Comparison of ENCODE assay signal across 18 mouse cellular contexts in genomic region chr7:104400698-104401097, GRCm38 (mm10). TPM values are rescaled to one million over a fixed set of nuclear protein-coding genes. Genes with fewer than 3 reads are reported as not detected.
DNase-seq lines count a peak whose midpoint lies in the region; TF ChIP-seq lines count a peak whose summit lies in the region.
"Had no signal": no experiment of that assay in that cellular context is flagged by ENCODE, and none has a peak within 500 bp of the region (broad histone marks: within the 10 kb centered on the region; RNA-seq: fewer than 3 reads in every experiment).

Gene Trim30c (minus strand): TSS chr7:104400837.

- dilution Hi-C loops in CH12.LX (cut with MboI; ENCODE audit: extremely low pct_ligation_motif_present, extremely low pct_unique_long_range_greater_than_20kb, low sequenced_read_pairs): no loop called here

- H3K36me3 ChIP-seq in spleen, adult 2 months (ENCODE audit: control insufficient read depth, insufficient read depth, low read length): no peaks in the 10 kb centered on the region
- no peaks in the 10 kb centered on the region for H3K36me3 ChIP-seq in CH12.LX (replicated peaks in 1 of 2; ENCODE audit: control insufficient read depth in 1 of 2, insufficient read depth in 1 of 2, low read length in 1 of 2)
- H3K36me3 ChIP-seq in splenic B cell, adult 2 months (ENCODE audit: control insufficient read depth, insufficient read depth, low read length, poor library complexity, severe bottlenecking): no peaks in the 10 kb centered on the region
- H3K36me3 ChIP-seq: embryonic facial prominence, embryonic 13.5 days; forebrain, embryonic 10.5 days had no signal

- no peak within 1 kb of the TSS for H3K9ac ChIP-seq in CH12.LX (ENCODE audit: insufficient read depth, low read depth)
- H3K9ac ChIP-seq: embryonic facial prominence, embryonic 13.5 days had no signal

- peak within 1 kb of the TSS; percentile 57; the same call in 1 of the 2 replicates for H3K27ac ChIP-seq in spleen, adult 2 months (ENCODE audit: insufficient read depth, low read length)
- H3K27ac ChIP-seq in CH12.LX (ENCODE audit: insufficient read depth, low read depth): no peak within 1 kb of the TSS
- H3K27ac ChIP-seq: embryonic facial prominence, embryonic 13.5 days; forebrain, embryonic 10.5 days; hindbrain, postnatal 0 days; kidney, postnatal 0 days had no signal

- no peaks in the 10 kb centered on the region for H3K27me3 ChIP-seq in spleen, adult 2 months (ENCODE audit: control insufficient read depth, insufficient read depth, low read length)
- no peaks in the 10 kb centered on the region for H3K27me3 ChIP-seq in CH12.LX (replicated peaks)
- H3K27me3 ChIP-seq in splenic B cell, adult 2 months (ENCODE audit: control insufficient read depth, insufficient read depth, low read length, poor library complexity, severe bottlenecking): no peaks in the 10 kb centered on the region
- H3K27me3 ChIP-seq: embryonic facial prominence, embryonic 13.5 days had no signal

- H3K4me1 ChIP-seq in spleen, adult 2 months (ENCODE audit: control insufficient read depth, insufficient read depth, insufficient read length): peaks cover 11% of the 10 kb centered on the region; the same call in 1 of the 2 replicates
- H3K4me1 ChIP-seq in CH12.LX (ENCODE audit: control insufficient read depth in 1 of 2, insufficient read depth in 2 of 2): peaks cover 0 to 22% of the 10 kb centered on the region in 2 experiments; a peak in 2 of 4 replicates
- H3K4me1 ChIP-seq: embryonic facial prominence, embryonic 13.5 days; forebrain, embryonic 10.5 days had no signal

- TF ChIP-seq EP300 in CH12.LX (IDR thresholded peaks at IDR 0.05; ENCODE audit: low read length): no peak

- no peak within 1 kb of the TSS for H3K4me2 ChIP-seq in CH12.LX (ENCODE audit: insufficient read depth, low read depth, poor library complexity, severe bottlenecking)
- H3K4me2 ChIP-seq: embryonic facial prominence, embryonic 13.5 days had no signal

- H3K9me3 ChIP-seq in CH12.LX (replicated peaks; ENCODE audit: low read length): no peaks in the 10 kb centered on the region
- H3K9me3 ChIP-seq: embryonic facial prominence, embryonic 13.5 days; forebrain, embryonic 10.5 days had no signal

- DNase-seq in spleen, adult 2 months (ENCODE audit: low read depth in 1 of 2, low spot score in 2 of 2): no peak
- DNase-seq in spleen, adult 12 weeks (ENCODE audit: low spot score): no peak
- no peak for DNase-seq in CH12.LX (ENCODE audit: extremely low read depth)
- DNase-seq in induced T-regulatory cell, adult 2 months (ENCODE audit: low read depth): peak; percentile 19
- DNase-seq in splenic B cell, adult 2 months (ENCODE audit: low read depth, low spot score): peak; percentile 40
- DNase-seq in thymus, postnatal 0 days (ENCODE audit: low spot score): no peak
- no peak for DNase-seq in cerebellum, postnatal 25 days
- DNase-seq: cerebellum, postnatal 36 days; left cerebral cortex, postnatal 4 days; right cerebral cortex, postnatal 14 days; thymus, postnatal 25 days had no signal

- WGBS in spleen, adult 2 months: 5% methylated on average over 1 of the region's 1 CpGs

- TF ChIP-seq CTCF in spleen, adult 2 months (IDR thresholded peaks at IDR 0.05; ENCODE audit: extremely low read depth, insufficient read depth, insufficient read length, insufficient replicate concordance): no peak
- no peak for TF ChIP-seq CTCF in CH12.LX (conservative IDR thresholded peaks at IDR 0.05 in 1 of 2, IDR thresholded peaks at IDR 0.05 in 1 of 2; ENCODE audit: low read depth in 2 of 2, low read length in 2 of 2)

- no peak for TF ChIP-seq RAD21 in CH12.LX (IDR thresholded peaks at IDR 0.05; ENCODE audit: low read depth, low read length)

- in situ Hi-C loops in CH12.LX (cut with MboI; ENCODE audit: low pct_ligation_motif_present, low pct_unique_long_range_greater_than_20kb, low sequenced_read_pairs): no loop called here

- TF ChIP-seq POLR2A in spleen, adult 2 months (IDR thresholded peaks at IDR 0.05; ENCODE audit: low read depth, low read length): no peak
- TF ChIP-seq POLR2A in CH12.LX (IDR thresholded peaks at IDR 0.05; ENCODE audit: low read depth, low read length): no peak

- no peaks in the 10 kb centered on the region for H3K79me2 ChIP-seq in CH12.LX (replicated peaks; ENCODE audit: control insufficient read depth, extremely low read depth, insufficient read depth, poor library complexity, severe bottlenecking)

- H3K4me3 ChIP-seq in spleen, adult 2 months (ENCODE audit: extremely low read depth, insufficient read depth, insufficient read length): peak within 1 kb of the TSS; percentile 30
- no peak within 1 kb of the TSS for H3K4me3 ChIP-seq in CH12.LX (replicated peaks in 1 of 3; ENCODE audit: low read depth in 2 of 3, low read length in 2 of 3, poor library complexity in 1 of 3)
- H3K4me3 ChIP-seq: embryonic facial prominence, embryonic 13.5 days; forebrain, embryonic 10.5 days; myocyte had no signal

TF ChIP-seq in CH12.LX, 34 proteins besides CTCF, POLR2A, EP300 and RAD21:
- no peak for TF ChIP-seq SMC3 (IDR thresholded peaks at IDR 0.05; ENCODE audit: low read depth, low read length)
- TF ChIP-seq MAZ (IDR thresholded peaks at IDR 0.05; ENCODE audit: low read depth, low read length): no peak
- peak; percentile 36; the same call in 1 of the 2 replicates for TF ChIP-seq BHLHE40 (IDR thresholded peaks at IDR 0.05; ENCODE audit: low read depth, low read length)
- no peak for TF ChIP-seq PAX5 (IDR thresholded peaks at IDR 0.05; ENCODE audit: low read length)

RNA-seq across cellular contexts. Expression of gene Trim30c, which starts in this region (rescaled TPM):
- polyA plus RNA-seq in spleen, adult 2 months (2012; rRNA removed): 0.49 and 0.51 TPM in 2 replicates
- total RNA-seq in CH12.LX (2012; rRNA removed): not detected in 2 replicates
- total RNA-seq in CH12.LX (2014; rRNA removed): 0.12 TPM in 1 of 2 replicates, not detected in the other
- 0.18 TPM in 1 of 2 replicates, not detected in the other for polyA plus RNA-seq in CH12.LX (2012; ENCODE audit: insufficient read length, low read depth)
- polyA plus RNA-seq in thymus, postnatal 0 days (2015; fragmentation: Nextera tagmentation; extraction: Ambion mirVana): 0.45 and 0.74 TPM in 2 replicates
- total RNA-seq: hindbrain, postnatal 0 days; layer of hippocampus, postnatal 14 days; left cerebral cortex, postnatal 4 days had no signal
- polyA plus RNA-seq: heart, postnatal 0 days; hindbrain, postnatal 0 days; myocyte had no signal

Comparison
In these comparisons a context has a peak if more than half of its experiments do, and no peak if none do; other contexts are left out.
1. DNase-seq: peak in induced T-regulatory cell, adult 2 months (single experiment) and splenic B cell, adult 2 months (single experiment); none in spleen, adult 2 months (0 of 2), spleen, adult 12 weeks (single experiment), CH12.LX (single experiment), thymus, postnatal 0 days (single experiment) and cerebellum, postnatal 25 days (0 of 2).